Mouse (Mus musculus) megakaryocyte, adult 5-6 weeks (primary cell): ENCODE data around the gene Tbc1d9b. TPM values are rescaled to one million over a fixed set of nuclear protein-coding genes. Genes with fewer than 3 reads are reported as not detected.
A peak's percentile ranks its signal among the peaks of the same experiment; 100 is the strongest.

Experiments used
- ATAC-seq: 2 replicates; pipeline ENCODE4 v1.8.0; 2016; ENCODE audit warnings: mild to moderate bottlenecking, inconsistent platforms; ENCODE audit not compliant: poor library complexity, severe bottlenecking
- total RNA-seq, 2 experiments: library from RNA; stranded (forward) in 1 of 2; stranded (reverse) in 1 of 2; fragments of 153-499, 151-499 nt in 1 of 2; fragments of 221-1000, 200-1000 nt in 1 of 2; gene quantifications; 2 replicates each; pipeline versions ENCODE4 v1.2.3 to v1.2.4; 2015 to 2017

Gene Tbc1d9b
- total RNA-seq, 2 experiments from 2014 or later = 23.5 to 30.9 TPM

DNA sequence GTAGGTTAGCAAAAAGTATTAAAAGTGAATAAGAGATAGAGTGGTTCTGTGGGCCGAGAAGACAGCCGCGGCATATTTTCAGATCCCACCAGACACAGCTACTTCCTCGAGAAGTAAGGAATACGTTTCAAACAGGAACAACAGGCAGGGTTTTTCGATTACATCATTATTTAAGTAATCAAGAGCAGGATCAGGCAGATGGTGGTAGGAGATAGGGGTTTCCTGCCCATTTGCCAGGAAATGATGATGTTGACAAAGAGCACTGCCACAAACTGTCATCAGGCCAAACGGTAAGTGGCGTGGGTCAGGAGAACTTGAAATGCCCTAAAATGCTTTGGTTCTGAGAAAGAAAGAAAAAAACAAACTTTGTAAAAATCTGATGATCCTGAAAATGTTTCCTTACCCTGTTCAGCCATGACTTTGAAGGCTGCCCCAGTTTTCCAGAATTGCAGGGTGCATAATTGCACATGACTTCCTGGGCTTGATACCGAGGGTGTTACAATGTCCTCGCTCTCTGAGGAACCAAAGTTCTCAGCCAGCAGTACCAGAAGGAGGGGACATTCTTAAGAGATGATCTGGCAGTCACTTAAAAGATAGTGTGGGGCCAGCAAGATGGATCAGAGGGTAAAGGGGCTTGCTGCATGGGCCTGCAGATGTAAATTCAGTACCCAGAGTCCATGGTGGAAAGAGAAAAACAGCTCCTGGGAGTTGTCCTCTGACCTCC lies 3.1 kb downstream of the Tbc1d9b start:
- peak; percentile 34 for ATAC-seq

DNA sequence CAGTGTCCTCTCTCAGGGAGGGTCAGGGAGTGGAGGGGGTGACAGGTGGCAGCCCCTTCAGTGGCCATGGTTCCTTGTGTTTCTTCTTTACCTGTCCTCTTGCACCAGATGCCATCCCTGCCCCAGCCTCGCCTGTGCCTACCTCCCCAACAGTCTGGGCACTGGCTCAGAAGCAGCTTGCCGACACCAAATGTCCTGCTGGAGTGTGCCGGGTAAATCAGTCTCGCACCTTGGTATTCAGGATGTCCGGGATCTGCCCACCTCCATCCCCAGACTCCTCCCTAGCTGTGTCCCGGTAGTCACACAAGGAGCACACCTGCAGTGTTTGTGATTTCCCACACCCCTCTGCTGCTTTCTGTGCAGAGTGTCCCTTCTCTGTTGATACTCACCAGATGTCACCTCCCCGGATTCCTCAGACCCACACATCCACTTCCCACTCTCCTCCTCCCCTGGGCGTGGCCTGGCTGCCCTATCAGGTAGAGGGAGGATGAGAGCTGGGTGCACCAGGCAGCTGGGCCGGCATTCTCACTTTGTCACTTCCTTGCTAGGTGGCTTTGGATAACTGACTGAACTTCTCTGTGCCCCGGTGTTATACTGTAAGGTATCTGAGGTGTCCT lies 7.1 kb downstream of the Tbc1d9b start:
- ATAC-seq = no peak

DNA sequence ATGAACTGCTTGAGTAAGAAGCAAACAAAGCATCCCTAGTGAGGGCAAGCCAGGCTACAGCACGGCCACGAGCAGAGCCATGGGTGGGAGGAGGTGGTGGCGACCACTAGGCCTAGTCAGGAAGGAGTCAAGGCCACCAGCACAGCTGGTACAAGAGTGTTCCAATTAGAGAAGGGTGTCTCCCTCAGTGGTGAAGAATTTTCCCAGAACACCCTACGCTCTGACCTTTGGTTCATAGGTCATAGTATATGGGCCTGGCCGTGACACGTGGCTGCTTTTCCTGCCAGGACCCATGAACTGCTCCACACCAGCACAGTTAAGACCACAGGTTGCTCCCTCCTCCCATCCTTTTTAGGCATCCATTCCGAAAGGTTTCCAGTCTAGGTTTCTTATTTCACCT lies 8.4 kb downstream of the Tbc1d9b start:
- ATAC-seq = no peak

DNA sequence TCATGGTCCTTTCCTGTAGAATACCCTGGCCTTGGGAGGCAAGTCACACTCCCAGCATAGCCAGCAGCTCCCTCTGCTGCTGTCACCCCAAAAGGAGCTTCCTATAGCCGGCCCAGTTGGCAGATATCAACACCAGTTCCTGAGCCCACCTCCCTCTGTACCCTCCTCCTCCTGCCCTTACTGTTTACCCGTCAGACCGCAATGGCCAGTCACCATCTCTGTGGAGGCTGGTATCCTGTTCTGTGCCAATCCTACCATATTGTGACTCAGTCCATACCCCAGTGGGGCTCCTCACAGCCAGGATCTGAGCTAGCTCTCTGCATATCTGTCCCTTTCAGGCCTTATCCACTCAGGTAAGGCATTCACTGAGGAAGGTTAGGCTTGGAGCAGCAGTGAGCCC lies 14.3 kb downstream of the Tbc1d9b start:
- ATAC-seq = no peak

DNA sequence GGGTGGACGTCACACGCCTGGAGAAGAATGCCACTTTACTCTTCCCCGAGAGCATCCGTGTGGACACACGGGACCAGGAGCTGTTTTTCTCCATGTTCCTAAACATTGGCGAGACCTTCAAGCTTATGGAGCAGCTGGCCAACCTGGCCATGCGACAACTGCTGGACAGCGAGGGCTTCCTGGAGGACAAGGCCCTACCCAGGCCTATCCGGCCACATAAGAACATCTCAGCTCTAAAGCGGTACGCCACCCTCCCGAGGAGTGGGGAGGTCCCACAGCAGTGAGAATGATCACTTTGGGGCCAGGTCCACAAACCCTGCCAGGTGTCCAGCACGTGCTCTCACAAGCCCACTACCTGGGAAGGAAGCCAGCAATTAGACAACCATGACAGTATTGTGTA lies 14.9 kb downstream of the Tbc1d9b start:
- no peak for ATAC-seq

DNA sequence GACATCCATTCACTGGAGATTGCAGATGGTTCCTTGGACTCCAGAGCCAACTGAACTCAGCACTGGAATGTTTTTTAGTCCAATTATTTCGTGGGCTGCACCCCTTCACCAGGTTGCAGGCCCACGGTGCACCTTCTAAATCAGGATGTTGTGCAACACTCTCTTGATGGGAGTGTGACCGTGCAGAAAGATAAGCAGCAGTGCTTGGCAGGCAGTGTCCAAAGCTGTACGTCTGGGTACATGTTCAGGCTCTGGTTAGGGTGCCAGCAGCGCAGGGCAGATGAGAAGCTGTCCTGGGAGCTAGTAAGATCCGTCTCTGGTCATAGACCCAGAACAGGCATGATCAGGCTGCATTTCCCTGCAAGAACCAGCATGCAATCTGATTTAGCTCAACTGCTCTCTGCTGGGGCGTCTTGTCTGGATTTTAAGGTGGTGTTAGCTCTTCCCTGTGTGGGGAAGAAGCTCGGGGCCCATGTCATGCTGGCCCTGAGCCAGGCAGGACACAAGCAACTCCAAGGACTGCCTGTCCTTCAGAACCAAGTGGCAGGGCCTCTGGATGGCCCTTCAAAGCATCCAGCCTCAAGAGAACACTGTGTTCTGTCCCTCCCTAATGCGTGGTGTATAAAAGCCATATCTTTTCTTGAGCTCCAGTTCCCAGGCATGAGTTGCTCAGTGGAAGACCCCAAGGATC lies 16.2 kb downstream of the Tbc1d9b start:
- ATAC-seq = 0 out of 2 replicates have a peak, but pooled peaks have one; percentile 38

DNA sequence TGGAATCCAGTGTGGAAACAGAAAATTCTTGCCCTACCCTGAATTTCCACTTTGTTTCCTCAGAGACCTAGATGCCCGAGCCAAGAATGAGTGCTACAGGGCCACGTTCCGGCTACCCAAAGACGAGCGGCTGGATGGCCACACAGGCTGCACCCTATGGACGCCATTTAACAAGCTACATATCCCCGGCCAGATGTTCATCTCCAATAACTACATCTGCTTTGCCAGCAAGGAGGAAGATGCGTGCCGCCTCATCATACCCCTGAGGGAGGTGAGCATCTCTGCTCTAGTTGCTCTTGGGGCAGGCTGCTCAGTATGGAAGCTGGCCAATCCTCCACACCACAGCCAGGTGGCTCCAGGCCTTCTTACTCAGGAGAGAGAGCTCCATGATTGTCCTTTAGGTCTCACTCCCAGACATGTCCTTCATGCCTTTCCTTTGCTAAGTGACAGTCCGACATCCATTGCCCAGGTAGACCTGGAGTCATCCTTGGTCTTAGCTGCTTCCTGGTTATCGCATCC lies 16.8 kb downstream of the Tbc1d9b start:
- ATAC-seq = no peak

DNA sequence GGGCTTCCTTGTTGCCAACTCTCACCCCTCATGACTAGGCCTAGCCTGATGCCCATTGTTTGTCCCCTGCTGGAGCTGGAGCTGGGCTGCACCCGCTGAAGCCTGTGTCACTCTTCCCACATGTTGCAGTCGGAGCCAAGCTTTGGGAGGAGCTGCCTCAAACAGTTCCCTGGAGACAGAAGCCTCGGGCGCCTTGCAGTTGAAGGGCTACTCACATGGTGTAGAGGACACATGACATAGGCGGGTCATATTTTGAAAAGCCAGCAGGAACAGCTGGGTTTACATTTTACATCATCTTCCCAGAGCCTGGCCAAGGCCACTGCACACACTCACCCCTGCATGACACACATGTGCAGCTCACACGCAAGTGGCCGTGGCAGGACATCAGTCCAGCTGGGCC lies 18.0 kb downstream of the Tbc1d9b start:
- no peak; the same call in 1 of the 2 replicates for ATAC-seq

DNA sequence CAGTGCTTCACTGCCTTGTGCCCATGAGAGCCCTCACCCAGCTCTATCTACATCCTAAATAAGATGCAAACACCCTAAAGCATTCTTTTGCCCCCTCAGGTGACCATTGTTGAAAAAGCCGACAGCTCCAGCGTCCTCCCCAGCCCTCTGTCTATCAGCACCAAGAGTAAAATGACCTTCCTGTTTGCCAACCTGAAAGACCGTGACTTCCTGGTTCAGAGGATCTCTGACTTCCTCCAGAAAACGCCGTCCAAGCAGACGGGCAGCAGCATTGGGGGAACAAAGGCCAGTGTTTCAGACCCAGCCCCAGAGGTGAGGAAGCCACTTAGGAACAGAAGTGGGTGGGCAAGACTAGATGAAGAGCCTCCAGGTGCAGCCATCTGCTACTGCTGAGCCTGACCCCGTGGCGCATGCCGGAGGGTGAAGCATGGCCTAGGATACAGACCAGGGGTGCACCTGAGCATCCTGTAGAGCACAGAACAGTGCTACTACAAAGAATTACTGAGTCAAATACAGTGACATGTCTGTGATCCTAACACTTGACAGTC lies 18.5 kb downstream of the Tbc1d9b start:
- ATAC-seq = peak; percentile 82

DNA sequence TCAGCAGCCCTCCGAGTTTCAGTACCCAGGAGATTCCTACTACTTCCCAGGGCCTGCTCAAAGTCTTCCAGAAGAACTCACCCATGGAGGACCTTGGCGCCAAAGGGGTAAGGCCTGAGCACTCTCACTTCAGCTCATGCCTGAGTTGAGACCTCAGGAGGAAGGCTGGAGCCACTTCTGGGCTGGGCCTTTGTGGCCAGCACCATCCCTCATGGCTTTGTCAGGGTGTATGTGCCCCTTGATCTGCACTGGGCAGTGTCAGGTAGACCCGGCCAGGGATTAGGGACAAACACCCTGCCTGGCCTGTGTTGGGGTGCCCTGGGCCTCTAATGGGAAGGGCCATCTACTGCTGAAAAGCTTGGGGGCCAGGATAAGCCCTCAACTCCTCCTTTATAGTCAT lies 20.2 kb downstream of the Tbc1d9b start:
- no peak for ATAC-seq

DNA sequence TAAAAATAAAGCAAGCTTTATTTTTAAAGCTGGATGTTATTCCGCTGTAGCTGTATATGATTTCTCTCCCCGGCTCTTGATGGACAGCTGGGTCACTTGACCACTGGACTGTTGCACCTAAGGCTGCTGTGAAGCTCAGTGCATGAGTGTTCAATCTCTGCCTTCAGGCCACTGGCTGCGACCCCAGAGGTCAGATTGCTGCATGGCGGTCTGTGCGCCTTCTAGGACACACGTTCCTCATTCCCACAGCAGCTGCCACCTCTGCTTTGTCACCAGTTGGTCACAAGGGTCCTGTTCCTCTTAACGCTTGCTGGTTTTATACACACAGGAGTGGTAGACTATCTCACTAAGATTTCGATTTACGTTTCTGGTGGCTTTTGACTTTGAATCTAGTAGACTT lies 23.0 kb downstream of the Tbc1d9b start:
- ATAC-seq = no peak

DNA sequence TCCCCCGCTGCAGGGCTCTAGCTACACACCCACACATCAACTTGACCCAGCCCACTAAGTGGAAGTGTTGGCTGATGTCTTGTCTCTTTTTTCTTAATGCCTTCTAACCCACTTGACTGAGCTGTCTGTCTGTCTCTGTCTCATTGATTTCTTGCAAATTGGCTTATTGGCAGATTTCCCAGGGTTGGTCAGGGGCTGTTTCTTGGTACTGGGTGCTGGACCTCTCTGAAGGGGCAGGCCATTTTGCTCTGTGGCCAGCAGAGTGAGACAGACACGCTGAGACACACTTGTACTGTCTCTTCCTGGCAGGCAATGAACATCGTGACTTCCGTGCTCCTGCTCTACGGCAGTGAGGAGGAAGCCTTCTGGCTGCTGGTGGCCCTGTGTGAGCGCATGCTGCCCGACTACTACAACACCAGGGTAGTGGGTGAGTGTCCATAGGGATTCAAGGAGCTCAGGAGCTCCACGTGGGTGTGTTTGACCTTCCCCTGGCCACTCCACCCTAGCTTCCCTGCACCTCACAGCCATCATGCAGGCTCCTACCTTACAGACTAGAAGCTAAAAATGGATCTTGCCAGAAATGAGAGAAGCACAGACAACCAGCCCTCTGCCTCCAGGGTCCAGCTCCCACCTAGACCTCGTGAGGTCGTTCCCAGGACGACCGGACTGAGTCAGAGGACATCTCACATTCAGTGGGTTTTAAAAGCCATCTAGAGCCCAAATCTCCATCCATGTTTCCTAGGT lies 23.8 kb downstream of the Tbc1d9b start:
- no peak for ATAC-seq

DNA sequence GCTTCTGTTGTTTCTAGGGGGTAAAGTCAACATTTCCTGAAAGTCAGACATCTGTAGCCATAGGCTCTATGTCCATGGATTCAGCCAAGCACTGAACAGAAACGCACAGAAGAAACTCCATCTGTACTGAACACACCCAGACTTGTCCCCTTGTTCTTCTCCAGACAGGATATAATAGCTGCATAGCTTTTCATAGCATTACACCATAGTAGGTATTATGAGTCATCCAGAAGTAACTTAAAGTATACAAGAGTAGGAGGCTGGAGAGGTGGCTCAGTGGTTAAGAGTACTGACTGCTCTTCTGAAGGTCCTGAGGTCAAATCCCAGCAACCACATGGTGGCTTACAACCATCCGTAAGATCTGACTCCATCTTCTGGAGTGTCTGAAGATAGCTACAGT lies 24.6 kb downstream of the Tbc1d9b start:
- ATAC-seq = no peak

DNA sequence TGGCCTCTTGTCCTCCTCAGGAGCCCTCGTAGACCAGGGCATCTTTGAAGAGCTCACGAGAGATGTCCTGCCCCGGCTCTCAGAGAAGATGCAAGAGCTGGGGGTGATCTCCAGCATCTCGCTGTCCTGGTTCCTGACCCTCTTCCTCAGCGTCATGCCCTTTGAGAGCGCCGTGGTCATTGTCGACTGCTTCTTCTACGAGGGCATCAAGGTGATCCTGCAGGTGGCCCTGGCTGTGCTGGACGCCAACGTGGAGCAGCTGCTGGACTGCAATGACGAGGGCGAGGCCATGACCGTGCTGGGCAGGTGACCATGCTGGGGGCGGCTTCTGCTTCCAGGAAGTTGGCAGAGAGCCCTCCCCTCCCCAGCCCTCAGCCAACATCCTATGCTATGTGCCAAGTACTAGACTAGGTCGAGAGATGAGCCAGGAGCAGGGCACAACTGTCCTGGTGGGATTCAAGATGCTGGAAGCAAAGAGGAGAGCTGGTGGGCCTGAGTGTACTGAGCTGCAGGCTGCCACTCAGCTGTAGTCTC lies 25.6 kb downstream of the Tbc1d9b start:
- ATAC-seq = no peak

DNA sequence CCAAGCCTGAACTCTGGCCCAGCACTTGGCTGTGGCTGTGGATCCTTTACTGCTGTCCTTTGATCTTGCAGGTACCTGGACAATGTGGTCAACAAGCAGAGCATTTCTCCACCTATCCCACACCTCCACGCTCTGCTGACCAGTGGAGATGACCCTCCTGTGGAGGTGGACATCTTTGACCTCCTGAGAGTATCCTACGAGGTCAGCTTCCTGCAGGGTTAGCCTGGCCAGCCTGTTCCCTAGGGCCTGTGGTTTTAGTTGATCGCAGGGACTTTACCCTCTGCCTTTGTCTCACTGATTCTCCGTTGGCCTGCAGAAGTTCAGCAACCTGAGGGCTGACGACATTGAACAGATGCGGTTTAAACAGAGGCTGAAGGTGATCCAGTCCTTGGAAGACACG lies 27.1 kb downstream of the Tbc1d9b start:
- ATAC-seq = no peak

DNA sequence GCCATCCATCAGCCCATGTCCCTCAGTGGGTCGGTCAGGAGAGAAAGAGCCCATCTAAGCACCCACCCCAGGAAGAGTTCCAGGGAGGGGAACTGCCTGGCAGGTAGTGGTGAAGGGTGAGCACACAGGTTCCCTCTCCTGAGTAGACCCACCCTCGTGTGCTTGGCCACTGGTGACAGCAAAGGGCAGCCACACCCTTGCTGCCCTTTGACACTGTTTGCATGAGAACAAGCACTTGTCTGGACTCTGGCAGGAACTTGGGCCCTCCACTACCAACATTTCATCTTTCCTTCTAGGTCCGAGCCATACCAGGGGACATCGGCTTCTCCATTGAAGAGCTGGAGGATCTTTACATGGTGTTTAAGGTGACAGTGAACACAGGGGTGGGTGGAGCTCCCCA lies 28.2 kb downstream of the Tbc1d9b start:
- ATAC-seq = no peak

DNA sequence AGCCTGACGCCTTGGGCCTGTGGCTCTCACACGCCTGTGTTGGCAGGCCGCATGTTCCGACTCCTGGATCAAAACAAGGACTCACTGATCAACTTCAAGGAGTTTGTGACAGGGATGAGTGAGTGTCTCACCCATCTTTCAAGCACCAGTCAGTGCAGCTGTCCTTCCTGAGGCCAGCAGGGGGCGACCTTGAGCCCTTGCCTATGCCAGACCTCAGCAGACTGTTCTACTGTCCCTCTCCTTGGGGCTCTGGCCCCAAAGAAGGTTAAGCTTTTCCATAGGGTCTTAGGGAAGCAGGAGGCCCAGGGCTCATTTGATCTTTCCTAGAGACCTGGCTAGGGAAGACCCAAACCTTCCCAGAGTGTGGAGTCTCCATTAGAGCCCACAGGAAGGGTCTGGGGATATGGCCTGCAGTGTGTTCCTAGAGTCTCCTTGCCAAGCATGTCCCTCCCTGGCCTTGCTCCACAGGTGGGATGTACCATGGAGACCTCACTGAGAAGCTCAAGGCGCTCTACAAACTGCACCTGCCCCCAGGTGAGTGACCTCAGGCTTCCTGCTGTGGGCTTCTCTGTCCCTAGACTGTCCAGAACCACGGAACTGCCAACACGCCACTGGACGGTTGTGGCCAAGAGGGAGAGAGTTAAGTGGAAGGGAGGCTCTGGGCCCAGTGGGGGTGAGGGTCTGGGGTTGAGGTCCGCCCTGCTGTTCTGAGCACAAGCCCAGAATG lies 30.5 kb downstream of the Tbc1d9b start:
- ATAC-seq = peak; percentile 93

DNA sequence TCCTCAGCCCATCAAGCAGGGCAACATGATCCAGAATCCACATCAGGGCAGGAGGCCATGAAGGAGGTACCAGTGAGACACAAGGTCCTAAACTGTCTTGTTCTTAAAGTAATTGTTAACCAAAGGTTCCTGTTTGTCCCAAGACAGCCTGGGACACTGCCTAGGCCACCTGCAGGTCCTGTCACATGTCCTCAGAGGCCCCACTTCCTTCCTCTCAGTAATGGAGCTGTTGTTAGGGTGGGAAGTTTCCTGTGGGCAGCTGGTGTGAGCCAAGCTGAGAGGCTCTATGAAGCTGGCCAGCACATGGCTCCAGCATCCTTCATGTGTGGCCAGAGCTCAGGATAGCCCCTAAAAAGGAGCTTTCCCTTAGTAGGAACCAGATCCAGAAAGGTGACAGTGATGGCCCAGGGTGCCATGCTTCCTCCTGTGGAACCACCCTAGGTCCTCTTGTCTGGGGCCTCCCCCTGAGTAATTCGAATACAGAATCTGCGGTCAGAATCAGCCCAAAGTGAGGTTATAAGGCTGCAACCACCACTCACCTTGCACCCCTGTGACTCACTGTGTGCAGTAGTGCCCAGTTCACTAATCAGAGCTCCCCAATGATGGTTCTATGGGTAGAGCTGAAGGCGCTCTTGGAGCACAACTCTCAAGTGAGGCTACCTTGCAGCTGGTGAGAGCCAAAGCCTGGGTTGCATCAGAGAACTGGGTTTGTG lies 31.3 kb downstream of the Tbc1d9b start:
- ATAC-seq = peak; percentile 15

DNA sequence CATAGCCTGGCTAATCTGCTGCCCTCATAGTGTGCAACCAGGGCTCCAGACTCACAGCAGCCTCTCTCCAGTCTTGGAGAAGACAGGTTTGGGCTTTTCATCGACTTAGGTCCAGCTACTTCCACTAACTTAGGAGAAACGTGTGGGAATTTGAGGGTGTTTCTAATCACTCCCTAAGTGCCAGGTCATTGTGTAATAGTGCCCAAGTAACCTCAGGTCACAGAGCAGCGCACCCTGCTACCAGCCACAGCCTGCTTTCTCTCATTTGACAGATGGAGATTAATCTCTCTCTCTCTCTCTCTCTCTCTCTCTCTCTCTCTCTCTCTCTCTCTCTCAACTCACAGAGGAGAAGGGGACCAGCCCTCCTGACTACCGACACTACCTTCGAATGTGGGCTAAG lies 37.2 kb downstream of the Tbc1d9b start:
- ATAC-seq = no peak
